Mouse (Mus musculus) limb, embryonic 12.5 days (tissue): ENCODE results near the gene Fank1. TPM values are rescaled to one million over a fixed set of nuclear protein-coding genes. Genes with fewer than 3 reads are reported as not detected.
A peak's percentile ranks its signal among the peaks of the same experiment; 100 is the strongest.

Experiments used
- ATAC-seq: fragments of 200-750 bp; cut with Nextera tagmentation; 2 replicates; pipeline ENCODE4 v1.8.0; 2017; ENCODE audit warnings: low read depth, moderate TSS enrichment; ENCODE audit not compliant: insufficient number of reproducible peaks, insufficient read depth, low FRiP score, low TSS enrichment
- H3K27ac ChIP-seq: fragments of 300-500 bp; sonication (generic); 2 replicates; pipeline ENCODE4 v1.5.1; 2016; ENCODE audit warnings: mild to moderate bottlenecking, moderate library complexity
- H3K27me3 ChIP-seq: fragments of 300-500 bp; sonication (generic); 2 replicates; pipeline ENCODE4 v1.6.1; 2016; ENCODE audit warnings: mild to moderate bottlenecking, moderate library complexity
- H3K36me3 ChIP-seq: fragments of 300-500 bp; sonication (generic); 2 replicates; pipeline ENCODE4 v1.6.1; 2016; ENCODE audit warnings: mild to moderate bottlenecking, moderate library complexity
- H3K4me1 ChIP-seq: fragments of 300-500 bp; sonication (generic); replicated peaks from 2 replicates; pipeline ENCODE4 v1.6.1; 2016
- H3K4me2 ChIP-seq: fragments of 300-500 bp; sonication (generic); 2 replicates; pipeline ENCODE4 v1.6.1; 2016; ENCODE audit warnings: mild to moderate bottlenecking, moderate library complexity
- H3K4me3 ChIP-seq: fragments of 300-500 bp; sonication (generic); replicated peaks from 2 replicates; pipeline ENCODE4 v1.5.1; 2016; ENCODE audit warnings: mild to moderate bottlenecking
- H3K9ac ChIP-seq: fragments of 300-500 bp; sonication (generic); replicated peaks from 2 replicates; pipeline ENCODE4 v1.6.1; 2016; ENCODE audit warnings: mild to moderate bottlenecking, moderate library complexity
- H3K9me3 ChIP-seq: fragments of 300-500 bp; sonication (generic); 2 replicates; pipeline ENCODE4 v1.6.1; 2016; ENCODE audit warnings: mild to moderate bottlenecking, moderate library complexity
- WGBS: fragments of 180-500 bp; shearing (Covaris S2); methylation state at CpG from one replicate; pipeline ENCODE4 v1.1.7; 2016; 5-methylcytosine and 5-hydroxymethylcytosine counted together
- polyA plus RNA-seq: library from polyadenylated mRNA; unstranded; fragments of >200 nt; fragmentation: Nextera tagmentation; extraction: Ambion mirVana; gene quantifications from 2 replicates; pipeline ENCODE4 v1.2.1, GENCODE M21; 2016

Gene Fank1
- polyA plus RNA-seq: 0.16 TPM in 1 of 2 replicates, not detected in the other

DNA sequence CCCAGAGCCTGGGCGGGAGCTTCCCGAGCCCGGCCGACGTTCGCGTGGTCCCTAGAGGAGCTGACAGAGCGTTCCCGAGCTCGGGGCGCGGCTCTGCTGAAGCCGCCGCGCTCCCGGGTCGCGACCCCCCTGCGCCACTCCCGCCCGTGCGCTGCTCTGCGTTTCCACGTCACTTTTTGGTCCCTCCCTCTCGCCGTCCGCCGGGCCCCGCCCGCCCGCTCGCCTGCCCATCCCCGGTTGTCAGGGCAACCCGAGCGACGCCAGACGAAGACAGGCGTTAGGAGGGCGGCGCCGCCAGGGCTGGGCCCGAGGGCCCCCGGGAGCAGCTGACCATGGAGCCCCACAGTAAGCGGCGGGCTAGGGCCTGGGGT is at the start of gene Fank1:
Gene Fank1, plus strand, starts transcription at position 236 of the 371 bp plus-strand sequence.
- Histone ChIP-seq H3K27ac (no peak within 1 kb of the TSS), H3K4me2 (peak within 1 kb of the TSS; percentile 83), H3K9me3 (no peaks in the 10 kb centered on the region), H3K9ac (peak within 1 kb of the TSS; percentile 75), H3K36me3 (no peaks in the 10 kb centered on the region), H3K4me3 (peak within 1 kb of the TSS; percentile 79), H3K4me1 (peaks cover 23% of the 10 kb centered on the region), H3K27me3 (peaks cover 34% of the 10 kb centered on the region)
- peak; percentile 89 for ATAC-seq
- WGBS: under 1% methylated on average over 45 of the region's 45 CpGs

DNA sequence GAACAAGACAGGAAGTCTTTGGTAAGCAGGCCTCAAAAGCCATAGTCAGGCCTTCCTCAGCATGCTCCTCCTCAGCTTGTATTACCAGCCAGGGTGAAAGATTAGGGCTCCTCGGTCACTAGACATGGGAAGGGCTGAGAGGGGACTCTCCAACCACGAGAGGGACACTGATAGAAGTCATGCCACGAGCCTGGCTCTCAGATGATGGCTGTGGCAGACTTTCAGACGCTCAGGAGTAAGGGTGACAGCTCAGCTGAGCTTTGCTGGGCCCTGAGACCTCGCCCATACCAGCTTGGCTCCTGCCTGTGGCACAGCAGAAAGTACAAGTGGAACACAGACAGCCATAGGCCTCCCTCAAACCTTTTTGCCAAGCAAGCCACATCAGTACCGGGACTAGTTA is 49.6 kb upstream of the Fank1 start:
- Histone ChIP-seq H3K9ac (0 out of 2 replicates have a peak overlapping the region, but pooled peaks have one; percentile 9), H3K4me2 (no peak overlapping the region), H3K9me3 (no peaks in the 10 kb centered on the region), H3K27me3 (no peaks in the 10 kb centered on the region), H3K4me3 (no peak overlapping the region), H3K36me3 (peaks cover 27% of the 10 kb centered on the region), H3K4me1 (peaks cover 11% of the 10 kb centered on the region), H3K27ac (no peak overlapping the region)
- no peak for ATAC-seq
- WGBS: 75% methylated on average over 6 of the region's 6 CpGs

DNA sequence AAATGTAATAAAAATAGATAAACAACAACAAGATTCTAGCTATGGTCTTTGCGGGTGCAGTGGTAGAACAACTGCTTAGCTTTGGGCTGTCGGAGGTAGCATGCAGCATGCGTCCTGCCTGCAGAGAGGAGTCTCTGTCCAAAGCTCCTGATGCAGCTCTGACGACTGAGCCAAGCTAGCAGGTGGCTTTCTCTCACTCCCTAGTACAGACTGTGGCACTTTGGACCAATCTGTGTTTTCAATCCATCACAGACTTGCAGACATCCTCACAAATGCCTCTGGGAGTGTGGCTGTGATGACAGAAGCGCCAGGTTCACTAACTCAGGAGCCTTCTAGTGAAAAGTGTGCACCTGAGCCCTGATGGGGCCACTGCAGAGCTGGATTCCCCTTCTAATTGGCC is 47.3 kb upstream of the Fank1 start:
- H3K27ac ChIP-seq: no peak overlapping the region

GRCm38 (mm10) chr7:133730324-133731191 is 46.1 kb upstream of the Fank1 start:
- Histone ChIP-seq H3K27ac (no peak overlapping the region), H3K4me1 (no peaks in the 10 kb centered on the region), H3K9ac (no peak overlapping the region), H3K4me2 (no peak overlapping the region), H3K9me3 (no peaks in the 10 kb centered on the region), H3K36me3 (peaks cover 4% of the 10 kb centered on the region; the same call in 1 of the 2 replicates), H3K4me3 (no peak overlapping the region), H3K27me3 (no peaks in the 10 kb centered on the region)
- no peak for ATAC-seq
- WGBS: 82% methylated on average over 11 of the region's 11 CpGs

More for the DNA sequence above, 47.3 kb upstream of the Fank1 start:
- Histone ChIP-seq H3K9ac (no peak overlapping the region), H3K27me3 (no peaks in the 10 kb centered on the region), H3K4me3 (no peak overlapping the region), H3K9me3 (no peaks in the 10 kb centered on the region), H3K4me1 (peaks cover 5% of the 10 kb centered on the region; the same call in 1 of the 2 replicates), H3K36me3 (peaks cover 8% of the 10 kb centered on the region; the same call in 1 of the 2 replicates), H3K4me2 (no peak overlapping the region)
- WGBS: 81% methylated on average over 5 of the region's 5 CpGs
- no peak for ATAC-seq

- Histone ChIP-seq H3K27ac (no peak overlapping the region), H3K4me2 (no peak overlapping the region), H3K9ac (no peak overlapping the region), H3K9me3 (no peaks in the 10 kb centered on the region), H3K27me3 (no peaks in the 10 kb centered on the region), H3K4me3 (no peak overlapping the region), H3K36me3 (peaks cover 4% of the 10 kb centered on the region; the same call in 1 of the 2 replicates), H3K4me1 (no peaks in the 10 kb centered on the region)
- no peak for ATAC-seq
- WGBS: 66% methylated on average over 4 of the region's 4 CpGs
Observed at GRCm38 (mm10) chr7:133731971-133732645, 44.6 kb upstream of the Fank1 start.

- Histone ChIP-seq H3K27me3 (no peaks in the 10 kb centered on the region), H3K27ac (no peak overlapping the region), H3K4me1 (peaks cover 4% of the 10 kb centered on the region; the same call in 1 of the 2 replicates), H3K4me3 (no peak overlapping the region), H3K36me3 (0 out of 2 replicates have a peak, but pooled peaks cover 5% of the 10 kb centered on the region), H3K9ac (no peak overlapping the region), H3K9me3 (no peaks in the 10 kb centered on the region), H3K4me2 (no peak overlapping the region)
- WGBS: 82% methylated on average over 7 of the region's 7 CpGs
- no peak for ATAC-seq
Observed at GRCm38 (mm10) chr7:133740558-133740957, 36.1 kb upstream of the Fank1 start.

DNA sequence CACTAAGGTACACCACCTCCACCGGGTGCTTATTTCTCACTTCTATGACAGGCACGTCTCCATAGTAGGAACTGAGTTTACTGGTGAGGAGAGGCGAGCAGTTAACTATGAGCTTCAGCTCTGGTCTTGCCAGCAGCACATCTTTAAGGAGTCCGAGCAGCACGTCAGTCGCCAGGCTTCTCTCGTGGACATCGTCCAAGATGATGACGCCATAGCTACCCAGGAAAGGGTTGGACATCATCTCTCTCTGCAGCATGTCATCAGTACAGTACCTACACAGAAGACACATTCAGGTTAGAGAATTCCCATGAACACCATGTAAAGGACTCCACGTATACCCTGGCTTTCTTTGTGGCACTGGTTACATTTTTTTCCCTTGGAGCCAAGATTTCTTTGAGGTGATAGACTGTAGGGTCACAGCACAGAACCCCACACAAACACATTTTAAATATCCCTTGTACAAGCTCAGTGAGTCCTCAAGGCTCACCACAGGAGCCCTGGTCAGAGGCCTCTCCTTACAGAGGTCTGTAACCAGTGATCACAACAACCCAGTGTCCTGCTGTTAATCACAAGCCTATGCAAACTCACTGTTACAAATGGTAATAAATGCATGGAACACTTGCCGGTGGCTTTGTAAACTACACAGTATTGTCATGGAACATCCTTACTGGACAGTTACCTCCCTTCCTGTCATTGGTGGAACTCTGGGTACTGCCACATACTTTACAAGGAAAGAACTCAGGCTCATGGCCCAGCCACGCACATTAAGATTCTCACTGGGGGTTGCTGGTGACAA is 33.9 kb upstream of the Fank1 start:
- 89% methylated on average over 12 of the region's 12 CpGs for WGBS
- no peak for ATAC-seq
- Histone ChIP-seq H3K27me3 (no peaks in the 10 kb centered on the region), H3K36me3 (0 out of 2 replicates have a peak, but pooled peaks cover 5% of the 10 kb centered on the region), H3K4me1 (peaks cover 4% of the 10 kb centered on the region; the same call in 1 of the 2 replicates), H3K9ac (no peak overlapping the region), H3K4me3 (no peak overlapping the region), H3K9me3 (no peaks in the 10 kb centered on the region), H3K4me2 (no peak overlapping the region), H3K27ac (no peak overlapping the region)

DNA sequence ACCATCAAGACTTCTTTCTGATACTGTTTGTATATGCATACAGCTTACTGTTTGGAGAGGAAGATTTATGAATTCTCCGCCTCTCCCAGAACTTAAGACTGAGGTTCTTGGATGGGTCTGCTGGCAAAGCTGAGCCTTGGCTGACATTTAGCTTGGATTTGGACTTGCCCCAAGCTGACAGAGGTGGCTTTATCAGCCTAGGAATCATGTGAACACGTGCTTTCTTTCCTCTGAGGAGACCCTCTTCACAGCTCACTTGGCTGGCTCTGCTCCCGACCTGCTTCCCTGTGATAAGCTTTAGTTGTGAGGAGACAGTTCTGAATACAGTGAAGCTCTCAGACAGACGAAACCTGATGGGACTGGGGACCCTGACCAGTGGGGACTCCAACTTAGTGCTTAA is 33.0 kb upstream of the Fank1 start:
- no peaks in the 10 kb centered on the region for H3K27me3 ChIP-seq
- no peak for ATAC-seq
- peaks cover 4% of the 10 kb centered on the region; the same call in 1 of the 2 replicates for H3K4me1 ChIP-seq
- H3K9ac ChIP-seq: no peak overlapping the region
- H3K4me2 ChIP-seq: no peak overlapping the region
- H3K4me3 ChIP-seq: no peak overlapping the region
- H3K36me3 ChIP-seq: 0 out of 2 replicates have a peak, but pooled peaks cover 5% of the 10 kb centered on the region
- no peaks in the 10 kb centered on the region for H3K9me3 ChIP-seq
- H3K27ac ChIP-seq: no peak overlapping the region
- WGBS: 73% methylated on average over 4 of the region's 4 CpGs

GRCm38 (mm10) chr7:133744209-133744608 is 32.5 kb upstream of the Fank1 start:
- Histone ChIP-seq H3K4me3 (no peak overlapping the region), H3K27ac (no peak overlapping the region), H3K4me1 (peaks cover 4% of the 10 kb centered on the region; the same call in 1 of the 2 replicates), H3K9me3 (no peaks in the 10 kb centered on the region), H3K9ac (no peak overlapping the region), H3K27me3 (no peaks in the 10 kb centered on the region), H3K36me3 (0 out of 2 replicates have a peak, but pooled peaks cover 5% of the 10 kb centered on the region), H3K4me2 (no peak overlapping the region)
- 95% methylated on average over 1 of the region's 1 CpGs for WGBS
- no peak for ATAC-seq

DNA sequence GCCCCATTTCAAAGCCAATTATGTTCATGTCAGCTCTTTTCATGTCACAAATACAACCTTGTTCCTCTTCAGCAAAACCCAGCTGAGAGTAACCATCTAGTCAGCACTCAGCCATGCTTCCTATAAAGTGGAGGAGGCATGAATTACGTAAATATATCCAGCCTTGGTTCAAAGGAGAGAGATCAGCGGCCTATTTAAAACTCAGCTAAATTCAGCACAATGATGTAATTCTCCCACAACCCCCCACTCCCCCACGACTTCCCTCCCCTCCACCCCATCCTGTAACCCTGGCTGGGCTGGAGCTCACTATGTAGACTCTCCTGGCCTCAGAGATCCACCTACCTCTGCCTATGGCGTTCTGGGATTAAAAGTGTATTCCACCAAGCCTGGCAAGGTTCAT is 32.0 kb upstream of the Fank1 start:
- Histone ChIP-seq H3K4me2 (no peak overlapping the region), H3K36me3 (0 out of 2 replicates have a peak, but pooled peaks cover 5% of the 10 kb centered on the region), H3K4me1 (peaks cover 4% of the 10 kb centered on the region; the same call in 1 of the 2 replicates), H3K27me3 (no peaks in the 10 kb centered on the region), H3K4me3 (no peak overlapping the region), H3K9ac (no peak overlapping the region), H3K9me3 (no peaks in the 10 kb centered on the region), H3K27ac (no peak overlapping the region)
- 67% methylated on average over 4 of the region's 4 CpGs for WGBS
- ATAC-seq: no peak
